Mouse (Mus musculus) ovary, postnatal 36 days (tissue): Measurements from ENCODE around the gene Vmn2r70.

Experiments used
- DNase-seq: peaks from one replicate; pipeline ENCODE4 v3.0.0; 2022; ENCODE audit warnings: low spot score, mixed read lengths

Gene Vmn2r70

DNA sequence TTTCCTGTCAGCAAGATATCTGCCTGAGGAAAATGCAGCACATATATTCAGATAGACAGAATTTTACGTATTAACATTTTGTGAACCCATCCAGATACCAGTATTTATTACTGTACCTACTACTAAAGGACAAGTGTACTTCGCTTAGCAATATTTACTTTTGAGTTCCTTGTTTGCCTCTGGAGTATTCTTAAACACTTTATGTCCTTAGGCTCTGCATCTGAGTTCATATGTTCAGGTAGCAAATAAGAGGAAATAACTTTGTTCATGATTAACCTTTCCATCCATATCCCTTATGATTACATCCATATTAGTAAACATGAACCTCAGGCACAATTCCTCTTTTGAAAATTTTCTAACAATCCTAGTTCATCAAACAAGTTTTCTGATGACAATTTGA, at the start of gene Vmn2r70:
Gene Vmn2r70, minus strand, starts transcription at position 101 of the 400 bp plus-strand sequence.
- DNase-seq = no peak

DNA sequence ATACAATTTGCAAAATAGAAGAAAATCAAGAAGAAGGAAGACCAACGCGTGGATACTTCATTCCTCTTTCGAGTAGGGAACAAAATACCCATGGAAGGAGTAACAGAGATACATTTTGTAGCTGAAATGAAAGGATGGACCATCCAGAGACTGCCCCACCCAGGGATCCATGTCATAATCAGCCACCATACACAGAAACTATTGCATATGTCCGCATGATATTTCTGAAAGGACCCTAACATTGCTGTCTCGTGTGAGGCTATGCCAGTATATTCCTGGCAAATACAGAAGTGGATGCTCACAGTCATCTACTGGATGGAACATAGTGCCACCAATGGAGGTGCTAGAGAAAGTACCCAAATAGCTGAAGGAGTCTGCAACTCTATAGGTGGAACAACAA, 6.2 kb downstream of the Vmn2r70 start, which contains the start of gene Vmn2r71:
Gene Vmn2r71, plus strand, starts transcription at position 301 of the 400 bp plus-strand sequence.
- no peak for DNase-seq

DNA sequence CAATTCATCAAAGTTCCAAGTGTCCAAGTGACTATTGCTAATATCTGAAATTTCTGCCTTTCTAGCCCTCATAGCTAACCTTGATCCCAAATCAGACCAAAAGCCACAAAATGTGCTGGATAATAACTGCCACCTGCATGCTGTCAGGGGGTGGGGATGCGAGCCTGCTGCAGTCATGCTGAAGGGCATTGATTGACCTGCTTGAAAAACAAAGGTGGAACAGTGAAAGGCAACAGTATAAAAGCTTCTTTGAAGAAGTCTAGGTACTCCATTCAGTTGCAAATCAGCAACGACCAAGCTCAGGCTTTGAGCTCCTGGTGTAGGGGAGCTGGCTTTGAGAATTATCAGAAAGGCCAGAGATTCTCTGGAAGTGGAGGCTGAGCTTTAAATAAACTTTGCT, 25.9 kb downstream of the Vmn2r70 start:
- no peak for DNase-seq

GRCm38 (mm10) chr7:85542108-85542507, 26.9 kb downstream of the Vmn2r70 start:
- no peak for DNase-seq
